Mouse (Mus musculus) testis, adult 2 months (tissue): ENCODE measurements around the gene Xylt2.

ENCODE experiments used
- CTCF ChIP-seq: fragments of 200-500 bp; IDR thresholded peaks from 2 replicates; pipeline ENCODE4 v1.5.1; 2012; ENCODE audit warnings: low read depth, mild to moderate bottlenecking, inconsistent platforms, low read length, moderate library complexity; ENCODE audit not compliant: control insufficient read depth, insufficient read depth, insufficient replicate concordance
- POLR2A ChIP-seq: fragments of 200-500 bp; IDR thresholded peaks from 2 replicates; pipeline ENCODE4 v1.6.1; 2012; ENCODE audit warnings: low read depth, mild to moderate bottlenecking, inconsistent platforms, low read length, moderate library complexity; ENCODE audit not compliant: control insufficient read depth

DNA sequence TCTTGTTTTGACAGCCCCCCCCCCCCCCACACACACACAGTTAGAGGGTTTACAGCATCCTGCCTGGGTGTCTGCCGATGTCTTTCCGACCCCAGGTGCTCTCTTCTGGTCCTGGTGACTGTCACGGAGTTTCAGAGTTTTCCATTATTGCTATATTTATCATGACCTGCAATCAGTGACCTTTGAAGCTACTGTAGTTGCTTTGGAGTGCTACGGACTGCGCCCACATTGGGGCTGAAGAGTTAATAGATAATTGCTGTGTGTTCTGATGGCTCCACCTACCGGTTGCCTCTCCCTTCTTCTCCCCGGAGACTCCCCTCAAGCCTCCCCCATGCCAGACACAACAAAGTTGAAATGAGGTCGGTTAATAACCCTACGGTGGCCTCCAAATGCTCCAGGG is 39.4 kb upstream of the Xylt2 start:
- TF ChIP-seq CTCF (no peak), POLR2A (no peak)
